Mouse (Mus musculus) CH12.LX (cell line): Measurements from ENCODE around the gene 1700092M07Rik. TPM values are rescaled to one million over a fixed set of nuclear protein-coding genes. Genes with fewer than 3 reads are reported as not detected.
A peak's percentile ranks its signal among the peaks of the same experiment; 100 is the strongest.

Source experiments
- DNase-seq: peaks from one replicate; pipeline ENCODE4 v3.0.0-alpha.2; 2013; ENCODE audit errors: extremely low read depth
- H3K27ac ChIP-seq: 2 replicates; pipeline ENCODE4 v1.5.1; 2012; ENCODE audit warnings: low read depth, mild to moderate bottlenecking, control low read depth, moderate library complexity; ENCODE audit not compliant: insufficient read depth
- H3K27me3 ChIP-seq: replicated peaks from 2 replicates; pipeline ENCODE3; 2012; ENCODE audit warnings: inconsistent platforms
- H3K36me3 ChIP-seq, 2 experiments: replicated peaks in 1 of 2; 2 replicates each; pipeline versions ENCODE3 to v1.6.1; 2012; ENCODE audit warnings: inconsistent platforms in 1 of 2, low read length in 1 of 2, mild to moderate bottlenecking in 1 of 2, mixed read lengths in 1 of 2, moderate library complexity in 1 of 2; ENCODE audit not compliant: control insufficient read depth in 1 of 2, insufficient read depth in 1 of 2
- H3K4me1 ChIP-seq, 2 experiments: 2 replicates each; pipeline ENCODE4 v1.6.1; 2012; ENCODE audit warnings: inconsistent platforms in 1 of 2, moderate library complexity in 1 of 2; ENCODE audit not compliant: insufficient read depth in 2 of 2, control insufficient read depth in 1 of 2
- H3K4me2 ChIP-seq: 2 replicates; pipeline ENCODE4 v1.6.1; 2012; ENCODE audit warnings: low read depth, mild to moderate bottlenecking, control low read depth; ENCODE audit not compliant: poor library complexity, insufficient read depth, severe bottlenecking
- H3K4me3 ChIP-seq, 3 experiments: fragments of 150-350 bp in 1 of 3; sonication (generic) in 1 of 3; replicated peaks in 1 of 3; 2 replicates each; pipeline versions ENCODE3 to v1.5.1; 2011 to 2012; ENCODE audit warnings: low read depth in 2 of 3, low read length in 2 of 3, mild to moderate bottlenecking in 2 of 3, moderate library complexity in 2 of 3, control low read depth in 1 of 3, improper control_type of control experiment in 1 of 3, inconsistent platforms in 1 of 3, mixed read lengths in 1 of 3; ENCODE audit not compliant: poor library complexity in 1 of 3
- H3K79me2 ChIP-seq: replicated peaks from 2 replicates; pipeline ENCODE4 v1.6.1; 2012; ENCODE audit warnings: mild to moderate bottlenecking, moderate library complexity; ENCODE audit not compliant: control insufficient read depth, poor library complexity, insufficient read depth, severe bottlenecking; ENCODE audit errors: extremely low read depth
- H3K9ac ChIP-seq: 2 replicates; pipeline ENCODE4 v1.6.1; 2012; ENCODE audit warnings: low read depth, mild to moderate bottlenecking, control low read depth, moderate library complexity; ENCODE audit not compliant: insufficient read depth
- H3K9me3 ChIP-seq: replicated peaks from 2 replicates; pipeline ENCODE3; 2012; ENCODE audit warnings: low read length, inconsistent platforms, mixed read lengths
- CHD1 ChIP-seq: IDR thresholded peaks from 2 replicates; pipeline ENCODE4 v1.6.1; 2012; ENCODE audit warnings: low read depth, low read length, improper control_type of control experiment, inconsistent platforms
- CHD2 ChIP-seq: IDR thresholded peaks from 2 replicates; pipeline ENCODE4 v1.6.1; 2011; ENCODE audit warnings: low read length, improper control_type of control experiment
- CTCF ChIP-seq, 2 experiments: IDR thresholded peaks in 1 of 2; conservative IDR thresholded peaks in 1 of 2; 2 replicates each; pipeline ENCODE4 v1.5.1; 2011 to 2012; ENCODE audit warnings: low read depth in 2 of 2, low read length in 2 of 2, improper control_type of control experiment in 1 of 2, inconsistent platforms in 1 of 2, mild to moderate bottlenecking in 1 of 2, moderate library complexity in 1 of 2
- E2F4 ChIP-seq: IDR thresholded peaks from 2 replicates; pipeline ENCODE4 v1.6.1; 2011; ENCODE audit warnings: low read depth, low read length, improper control_type of control experiment; ENCODE audit not compliant: insufficient replicate concordance
- ETS1 ChIP-seq: conservative IDR thresholded peaks from 2 replicates; pipeline ENCODE4 v1.6.1; 2012; ENCODE audit warnings: low read depth, mild to moderate bottlenecking, inconsistent platforms, low read length, improper control_type of control experiment, moderate library complexity
- GABPA ChIP-seq: IDR thresholded peaks from 2 replicates; pipeline ENCODE4 v1.6.1; 2012; ENCODE audit warnings: low read depth, low read length, improper control_type of control experiment, inconsistent platforms; ENCODE audit not compliant: insufficient replicate concordance
- HCFC1 ChIP-seq: IDR thresholded peaks from 2 replicates; pipeline ENCODE4 v1.6.1; 2012; ENCODE audit warnings: low read depth, mild to moderate bottlenecking, inconsistent platforms, low read length, improper control_type of control experiment
- JUN ChIP-seq: IDR thresholded peaks from 2 replicates; pipeline ENCODE4 v1.6.1; 2011; ENCODE audit warnings: low read depth, mild to moderate bottlenecking, low read length, improper control_type of control experiment, moderate library complexity; ENCODE audit not compliant: insufficient read depth
- JUND ChIP-seq: conservative IDR thresholded peaks from 2 replicates; pipeline ENCODE4 v1.6.1; 2011; ENCODE audit warnings: low read depth, low read length, improper control_type of control experiment
- KAT2A ChIP-seq: IDR thresholded peaks from 2 replicates; pipeline ENCODE4 v1.6.1; 2012; ENCODE audit warnings: low read length, improper control_type of control experiment, inconsistent platforms; ENCODE audit not compliant: insufficient replicate concordance
- MAX ChIP-seq: IDR thresholded peaks from 2 replicates; pipeline ENCODE4 v1.6.1; 2011; ENCODE audit warnings: low read length, improper control_type of control experiment
- MAZ ChIP-seq: IDR thresholded peaks from 2 replicates; pipeline ENCODE4 v1.6.1; 2012; ENCODE audit warnings: low read depth, mild to moderate bottlenecking, inconsistent platforms, low read length, improper control_type of control experiment, moderate library complexity
- MXI1 ChIP-seq: IDR thresholded peaks from 2 replicates; pipeline ENCODE4 v1.6.1; 2011; ENCODE audit warnings: mild to moderate bottlenecking, low read depth, low read length, improper control_type of control experiment
- MYC ChIP-seq: IDR thresholded peaks from 2 replicates; pipeline ENCODE4 v1.6.1; 2011; ENCODE audit warnings: low read depth, mild to moderate bottlenecking, improper control_type of control experiment, low read length
- NRF1 ChIP-seq: IDR thresholded peaks from 2 replicates; pipeline ENCODE4 v1.6.1; 2014; ENCODE audit warnings: low read depth, mild to moderate bottlenecking, inconsistent platforms, low read length, improper control_type of control experiment, moderate library complexity
- PAX5 ChIP-seq: IDR thresholded peaks from 2 replicates; pipeline ENCODE4 v1.6.1; 2012; ENCODE audit warnings: low read length, inconsistent platforms, mixed read lengths
- POLR2A ChIP-seq: IDR thresholded peaks from 2 replicates; pipeline ENCODE4 v1.6.1; 2011; ENCODE audit warnings: low read depth, mild to moderate bottlenecking, improper control_type of control experiment, low read length
- POLR2AphosphoS2 ChIP-seq: IDR thresholded peaks from 2 replicates; pipeline ENCODE4 v1.6.1; 2011; ENCODE audit warnings: low read depth, low read length, improper control_type of control experiment
- RAD21 ChIP-seq: IDR thresholded peaks from 2 replicates; pipeline ENCODE4 v1.6.1; 2011; ENCODE audit warnings: low read depth, mild to moderate bottlenecking, low read length, improper control_type of control experiment, moderate library complexity
- RCOR1 ChIP-seq: conservative IDR thresholded peaks from 2 replicates; pipeline ENCODE4 v1.6.1; 2012; ENCODE audit warnings: low read depth, mild to moderate bottlenecking, inconsistent platforms, low read length, improper control_type of control experiment
- SIN3A ChIP-seq: IDR thresholded peaks from 2 replicates; pipeline ENCODE4 v1.6.1; 2012; ENCODE audit warnings: low read length, improper control_type of control experiment, inconsistent platforms
- TBP ChIP-seq: conservative IDR thresholded peaks from 2 replicates; pipeline ENCODE4 v1.6.1; 2011; ENCODE audit warnings: low read depth, low read length, improper control_type of control experiment
- UBTF ChIP-seq: IDR thresholded peaks from 2 replicates; pipeline ENCODE4 v1.6.1; 2012; ENCODE audit warnings: low read depth, mild to moderate bottlenecking, inconsistent platforms, low read length, improper control_type of control experiment, moderate library complexity
- USF1 ChIP-seq: IDR thresholded peaks from 2 replicates; pipeline ENCODE4 v1.6.1; 2014; ENCODE audit warnings: low read depth, mild to moderate bottlenecking, inconsistent platforms, low read length, improper control_type of control experiment
- USF2 ChIP-seq: conservative IDR thresholded peaks from 2 replicates; pipeline ENCODE4 v1.6.1; 2011; ENCODE audit warnings: low read depth, low read length, improper control_type of control experiment
- ZC3H11A ChIP-seq: IDR thresholded peaks from 2 replicates; pipeline ENCODE4 v1.6.1; 2012; ENCODE audit warnings: low read depth, mild to moderate bottlenecking, inconsistent platforms, low read length, improper control_type of control experiment
- ZKSCAN1 ChIP-seq: IDR thresholded peaks from 2 replicates; pipeline ENCODE4 v1.6.1; 2012; ENCODE audit warnings: low read depth, inconsistent platforms, low read length, improper control_type of control experiment, borderline replicate concordance
- ZNF384 ChIP-seq: IDR thresholded peaks from 2 replicates; pipeline ENCODE4 v1.6.1; 2012; ENCODE audit warnings: low read depth, low read length, improper control_type of control experiment, inconsistent platforms
- dilution Hi-C: fragments of 300-500 bp; cut with MboI; formaldehyde crosslinking; loops from 2 replicates; pipeline ENCODE4 v1.14.3; 2020; ENCODE audit warnings: low sequenced_read_pairs; ENCODE audit not compliant: extremely low pct_unique_long_range_greater_than_20kb, extremely low pct_ligation_motif_present
- in situ Hi-C: fragments of 300-500 bp; cut with MboI; formaldehyde crosslinking; loops from 3 replicates; pipeline ENCODE4 v1.14.3; 2019; ENCODE audit warnings: low sequenced_read_pairs, low pct_ligation_motif_present, low pct_unique_long_range_greater_than_20kb, mixed read lengths
- polyA plus RNA-seq: library from polyadenylated mRNA; unstranded; fragments of >175 nt; gene quantifications from 2 replicates; pipeline ENCODE4 v1.2.1, GENCODE M21; 2012; ENCODE audit warnings: low read depth; ENCODE audit not compliant: insufficient read length
- total RNA-seq, 2 experiments: library from RNA; depleted of rRNA; stranded (reverse); fragments of 300-350 nt in 1 of 2; fragments of >200 nt in 1 of 2; gene quantifications; 2 replicates each; pipeline ENCODE4 v1.2.3; 2012 to 2014

Gene 1700092M07Rik
- total and polyA plus RNA-seq, 3 experiments = 1.0 to 3.8 (median 3.1) TPM

GRCm38 (mm10) chr19:8735389-8736159 is 4.9 kb upstream of the 1700092M07Rik start, which contains the start of gene Wdr74 (continued):
- TF ChIP-seq CHD2 (0 out of 2 replicates have a peak, but pooled peaks have one; percentile 22), HCFC1 (peak; percentile 96), SIN3A (peak; percentile 99), KAT2A (peak; percentile 86; the same call in 1 of the 2 replicates), MAX (peak; percentile 96), MYC (peak; percentile 97), POLR2A (peak; percentile 95), MXI1 (peak; percentile 99), ZC3H11A (no peak), ZKSCAN1 (no peak), CHD1 (peak; percentile 87; the same call in 1 of the 2 replicates), USF1 (no peak), USF2 (no peak), RCOR1 (peak; percentile 41; the same call in 1 of the 2 replicates), JUND (0 out of 2 replicates have a peak, but pooled peaks have one; percentile 19), GABPA (peak; percentile 39; the same call in 1 of the 2 replicates)

GRCm38 (mm10) chr19:8736160-8736467 is 4.4 kb upstream of the 1700092M07Rik start:
- dilution Hi-C loops (no loop called here), in situ Hi-C loops (loop anchor here (25.0 kb wide), 1 partner anchor 376 kb away; no protein-coding TSS in a partner anchor)
- H3K4me2 ChIP-seq = peak overlapping the region; percentile 51
- H3K9me3 ChIP-seq = peaks cover 5% of the 10 kb centered on the region
- no peaks in the 10 kb centered on the region for H3K27me3 ChIP-seq
- peak overlapping the region; percentile 68 to 99 (median 99) for H3K4me3 ChIP-seq
- no peak for DNase-seq
- H3K9ac ChIP-seq = peak overlapping the region; percentile 91
- TF ChIP-seq ZKSCAN1 (no peak), NRF1 (no peak), MYC (no peak), ETS1 (no peak), GABPA (no peak), TBP (no peak), RCOR1 (no peak), E2F4 (no peak), RAD21 (no peak), PAX5 (no peak), UBTF (no peak), POLR2AphosphoS2 (no peak), KAT2A (no peak), MAZ (no peak), ZNF384 (no peak), HCFC1 (no peak), CHD2 (no peak), POLR2A (no peak), JUN (no peak), CTCF (conservative IDR thresholded peaks at IDR 0.05 in 1 of 2, IDR thresholded peaks at IDR 0.05 in 1 of 2; ENCODE audit: low read depth in 2 of 2, low read length in 2 of 2) (no peak)
- H3K36me3 ChIP-seq = peaks cover 34 to 42% of the 10 kb centered on the region in 2 experiments
- H3K79me2 ChIP-seq = peaks cover 21% of the 10 kb centered on the region
- peak overlapping the region; percentile 58 for H3K27ac ChIP-seq
- H3K4me1 ChIP-seq = peaks cover 7 to 33% of the 10 kb centered on the region in 2 experiments; a peak in 3 of 4 replicates
